Mouse (Mus musculus) megakaryocyte, embryonic 14.5 days (primary cell): ENCODE results near the gene Arhgap5.

Experiments
- FLI1 ChIP-seq: IDR thresholded peaks from 2 replicates; pipeline ENCODE4 v1.6.1; 2012; ENCODE audit warnings: low read length, inconsistent platforms, mixed read lengths
- GATA1 ChIP-seq: IDR thresholded peaks from 3 replicates; pipeline ENCODE4 v1.6.1; 2012; ENCODE audit warnings: mixed read lengths, low read length, inconsistent platforms, borderline replicate concordance

- no peak for TF ChIP-seq GATA1
- no peak for TF ChIP-seq FLI1
These were observed 100.0 kb downstream of the Arhgap5 start for GRCm38 (mm10) chr12:52603695-52604255.
